Mouse (Mus musculus): ENCODE results near the gene Slc2a4.

DNA sequence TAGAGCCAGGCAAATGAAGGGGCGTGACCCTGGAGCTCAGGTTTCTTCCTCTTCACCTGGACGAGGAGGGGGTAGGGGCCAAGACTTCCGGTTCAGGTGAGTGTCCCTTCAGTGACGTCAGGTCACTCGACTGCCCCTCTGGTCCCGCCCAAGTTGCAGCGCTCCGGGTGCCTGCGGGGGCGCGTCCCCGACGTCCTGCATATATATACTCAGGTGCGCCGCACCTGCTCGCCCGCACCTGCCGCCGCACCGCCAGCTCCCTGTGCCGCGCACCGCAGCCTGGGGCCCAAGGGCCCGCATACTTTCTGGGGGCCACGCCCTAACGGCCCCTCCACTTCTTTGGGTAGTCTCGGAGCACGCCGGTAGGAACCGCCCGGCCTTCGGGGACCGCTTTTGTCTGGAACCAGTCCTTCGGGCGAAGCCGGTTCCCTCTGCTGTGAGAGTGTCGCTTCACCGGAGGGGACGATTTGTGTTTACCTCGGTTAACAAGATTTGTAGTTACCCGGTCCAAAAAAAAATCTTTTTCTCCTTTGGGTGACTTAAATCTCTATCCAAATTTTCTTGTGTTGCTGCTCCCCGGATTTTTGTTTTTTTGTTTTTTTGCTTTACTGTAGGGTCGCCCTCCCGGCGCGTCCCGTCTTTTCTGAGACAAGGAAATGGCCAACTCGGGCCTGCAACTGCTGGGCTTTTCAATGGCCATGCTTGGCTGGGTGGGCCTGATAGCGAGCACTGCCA, 17.4 kb upstream of the Slc2a4 start:
- TF ChIP-seq CTCF (IDR thresholded peaks at IDR 0.05; ENCODE audit: control insufficient read depth, insufficient read depth, insufficient replicate concordance, low read depth, low read length) (no peak), POLR2A (IDR thresholded peaks at IDR 0.05; ENCODE audit: control insufficient read depth, low read depth, low read length) (no peak)

Data from testis, adult 2 months (tissue).